Mouse (Mus musculus): ENCODE data around the gene Aggf1. TPM values are rescaled to one million over a fixed set of nuclear protein-coding genes. Genes with fewer than 3 reads are reported as not detected.

Aggf1 gene
- polyA plus RNA-seq, 1 experiment from 2014 or later: 30.2 TPM

- H3K4me2 ChIP-seq (ENCODE audit: low read depth, low read length): no peak overlapping the region
- no peaks in the 10 kb centered on the region for H3K27me3 ChIP-seq (replicated peaks; ENCODE audit: control insufficient read depth, insufficient read depth, low read length)
- peaks cover 15% of the 10 kb centered on the region for H3K36me3 ChIP-seq (ENCODE audit: control insufficient read depth, insufficient read depth, low read length)
- DNase-seq (ENCODE audit: low spot score): no peak
- H3K9me3 ChIP-seq (ENCODE audit: control insufficient read depth, low read length): no peaks in the 10 kb centered on the region
- H3K27ac ChIP-seq (replicated peaks; ENCODE audit: low read depth, low read length): no peak overlapping the region
- H3K4me3 ChIP-seq (ENCODE audit: low read depth, low read length): no peak overlapping the region
- no peak overlapping the region for H3K9ac ChIP-seq (ENCODE audit: low read depth, low read length)
- no peaks in the 10 kb centered on the region for H3K4me1 ChIP-seq (ENCODE audit: control insufficient read depth, insufficient read depth, low read length)
- no peak for ATAC-seq (ENCODE audit: low read depth)
- 67% methylated on average over 6 of the region's 6 CpGs for WGBS
These were observed 29.3 kb downstream of the Aggf1 start for GRCm38 (mm10) chr13:95345869-95346268.

DNA sequence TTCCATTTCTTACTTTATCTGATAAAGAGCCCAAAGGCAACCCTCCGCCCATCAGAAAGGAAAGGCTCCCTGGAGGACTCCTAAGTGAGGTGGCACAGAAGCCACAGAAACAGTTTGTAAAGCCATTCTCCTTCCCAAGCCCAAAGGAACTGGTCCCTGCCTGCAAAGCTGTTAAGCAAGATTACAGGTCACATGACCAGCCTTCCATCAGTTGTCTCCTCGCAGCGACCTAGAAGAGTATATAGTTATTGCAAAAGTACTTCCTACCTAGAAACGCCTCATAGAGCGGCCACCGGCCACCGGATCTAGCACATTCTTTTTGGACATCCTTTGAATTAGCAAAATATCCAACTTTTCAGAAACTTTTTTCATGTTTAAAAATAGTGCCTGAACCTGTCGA is 31.7 kb downstream of the Aggf1 start:
- H3K4me2 ChIP-seq (ENCODE audit: low read depth, low read length): no peak overlapping the region
- no peak for DNase-seq (ENCODE audit: low spot score)
- H3K27me3 ChIP-seq (replicated peaks; ENCODE audit: control insufficient read depth, insufficient read depth, low read length): no peaks in the 10 kb centered on the region
- no peak overlapping the region for H3K4me3 ChIP-seq (ENCODE audit: low read depth, low read length)
- H3K9ac ChIP-seq (ENCODE audit: low read depth, low read length): no peak overlapping the region
- H3K9me3 ChIP-seq (ENCODE audit: control insufficient read depth, low read length): no peaks in the 10 kb centered on the region
- 87% methylated on average over 8 of the region's 8 CpGs for WGBS
- no peak for ATAC-seq (ENCODE audit: low read depth)
- no peaks in the 10 kb centered on the region for H3K4me1 ChIP-seq (ENCODE audit: control insufficient read depth, insufficient read depth, low read length)
- peaks cover 22% of the 10 kb centered on the region for H3K36me3 ChIP-seq (ENCODE audit: control insufficient read depth, insufficient read depth, low read length)
- no peak overlapping the region for H3K27ac ChIP-seq (replicated peaks; ENCODE audit: low read depth, low read length)

GRCm38 (mm10) chr13:95336122-95336677 is 39.0 kb downstream of the Aggf1 start:
- Histone ChIP-seq H3K4me2 (ENCODE audit: low read depth, low read length) (no peak overlapping the region), H3K36me3 (ENCODE audit: control insufficient read depth, insufficient read depth, low read length) (peaks cover 55% of the 10 kb centered on the region), H3K27ac (replicated peaks; ENCODE audit: low read depth, low read length) (no peak overlapping the region), H3K4me3 (ENCODE audit: low read depth, low read length) (no peak overlapping the region), H3K9ac (ENCODE audit: low read depth, low read length) (no peak overlapping the region), H3K9me3 (ENCODE audit: control insufficient read depth, low read length) (peaks cover 5% of the 10 kb centered on the region; the same call in 1 of the 2 replicates), H3K27me3 (replicated peaks; ENCODE audit: control insufficient read depth, insufficient read depth, low read length) (no peaks in the 10 kb centered on the region), H3K4me1 (ENCODE audit: control insufficient read depth, insufficient read depth, low read length) (no peaks in the 10 kb centered on the region; the same call in 1 of the 2 replicates)
- DNase-seq (ENCODE audit: low spot score) (no peak), ATAC-seq (ENCODE audit: low read depth) (no peak)
- 63% methylated on average over 38 of the region's 40 CpGs for WGBS

- no peak for DNase-seq (ENCODE audit: low spot score)
- ATAC-seq (ENCODE audit: low read depth): no peak
- H3K4me1 ChIP-seq (ENCODE audit: control insufficient read depth, insufficient read depth, low read length): peaks cover 6% of the 10 kb centered on the region
- no peak overlapping the region for H3K27ac ChIP-seq (replicated peaks; ENCODE audit: low read depth, low read length)
- peaks cover 5% of the 10 kb centered on the region; the same call in 1 of the 2 replicates for H3K9me3 ChIP-seq (ENCODE audit: control insufficient read depth, low read length)
- no peak overlapping the region for H3K9ac ChIP-seq (ENCODE audit: low read depth, low read length)
- no peaks in the 10 kb centered on the region for H3K27me3 ChIP-seq (replicated peaks; ENCODE audit: control insufficient read depth, insufficient read depth, low read length)
- H3K36me3 ChIP-seq (ENCODE audit: control insufficient read depth, insufficient read depth, low read length): peaks cover 24% of the 10 kb centered on the region
- WGBS: 68% methylated on average over 11 of the region's 11 CpGs
- no peak overlapping the region for H3K4me3 ChIP-seq (ENCODE audit: low read depth, low read length)
- no peak overlapping the region for H3K4me2 ChIP-seq (ENCODE audit: low read depth, low read length)
These were observed 42.9 kb downstream of the Aggf1 start for GRCm38 (mm10) chr13:95332086-95332899.

- Histone ChIP-seq H3K9ac (ENCODE audit: low read depth, low read length) (no peak overlapping the region), H3K4me2 (ENCODE audit: low read depth, low read length) (no peak overlapping the region), H3K36me3 (ENCODE audit: control insufficient read depth, insufficient read depth, low read length) (peaks cover 8% of the 10 kb centered on the region; the same call in 1 of the 2 replicates), H3K27me3 (replicated peaks; ENCODE audit: control insufficient read depth, insufficient read depth, low read length) (no peaks in the 10 kb centered on the region), H3K4me3 (ENCODE audit: low read depth, low read length) (no peak overlapping the region), H3K4me1 (ENCODE audit: control insufficient read depth, insufficient read depth, low read length) (peaks cover 13% of the 10 kb centered on the region), H3K9me3 (ENCODE audit: control insufficient read depth, low read length) (peaks cover 5% of the 10 kb centered on the region; the same call in 1 of the 2 replicates), H3K27ac (replicated peaks; ENCODE audit: low read depth, low read length) (no peak overlapping the region)
- whole genome bisulfite sequencing: 59% methylated on average over 10 of the region's 11 CpGs
- DNase-seq (ENCODE audit: low spot score) (no peak), ATAC-seq (ENCODE audit: low read depth) (no peak)
These were observed 44.6 kb downstream of the Aggf1 start for GRCm38 (mm10) chr13:95330507-95330906.

GRCm38 (mm10) chr13:95328767-95329166 is 46.4 kb downstream of the Aggf1 start:
- 81% methylated on average over 11 of the region's 11 CpGs for WGBS
- DNase-seq (ENCODE audit: low spot score) (peak; percentile 31), ATAC-seq (ENCODE audit: low read depth) (no peak)

GRCm38 (mm10) chr13:95327345-95327741 is 47.8 kb downstream of the Aggf1 start:
- Histone ChIP-seq H3K4me3 (ENCODE audit: low read depth, low read length) (peak overlapping the region; percentile 89), H3K27ac (replicated peaks; ENCODE audit: low read depth, low read length) (peak overlapping the region; percentile 100), H3K9me3 (ENCODE audit: control insufficient read depth, low read length) (no peaks in the 10 kb centered on the region), H3K4me2 (ENCODE audit: low read depth, low read length) (peak overlapping the region; percentile 89), H3K27me3 (replicated peaks; ENCODE audit: control insufficient read depth, insufficient read depth, low read length) (no peaks in the 10 kb centered on the region), H3K4me1 (ENCODE audit: control insufficient read depth, insufficient read depth, low read length) (peaks cover 13% of the 10 kb centered on the region), H3K9ac (ENCODE audit: low read depth, low read length) (peak overlapping the region; percentile 100), H3K36me3 (ENCODE audit: control insufficient read depth, insufficient read depth, low read length) (no peaks in the 10 kb centered on the region; the same call in 1 of the 2 replicates)
- peak; percentile 78 for DNase-seq (ENCODE audit: low spot score)
- 3% methylated on average over 5 of the region's 5 CpGs for WGBS
- ATAC-seq (ENCODE audit: low read depth): 0 out of 2 replicates have a peak, but pooled peaks have one; percentile 5

More at GRCm38 (mm10) chr13:95328767-95329166, 46.4 kb downstream of the Aggf1 start:
- no peak overlapping the region for H3K4me3 ChIP-seq (ENCODE audit: low read depth, low read length)
- peaks cover 4% of the 10 kb centered on the region; the same call in 1 of the 2 replicates for H3K36me3 ChIP-seq (ENCODE audit: control insufficient read depth, insufficient read depth, low read length)
- no peak overlapping the region for H3K27ac ChIP-seq (replicated peaks; ENCODE audit: low read depth, low read length)
- H3K9me3 ChIP-seq (ENCODE audit: control insufficient read depth, low read length): peaks cover 5% of the 10 kb centered on the region; the same call in 1 of the 2 replicates
- H3K27me3 ChIP-seq (replicated peaks; ENCODE audit: control insufficient read depth, insufficient read depth, low read length): no peaks in the 10 kb centered on the region
- H3K4me1 ChIP-seq (ENCODE audit: control insufficient read depth, insufficient read depth, low read length): peaks cover 13% of the 10 kb centered on the region
- no peak overlapping the region for H3K4me2 ChIP-seq (ENCODE audit: low read depth, low read length)
- no peak overlapping the region for H3K9ac ChIP-seq (ENCODE audit: low read depth, low read length)

DNA sequence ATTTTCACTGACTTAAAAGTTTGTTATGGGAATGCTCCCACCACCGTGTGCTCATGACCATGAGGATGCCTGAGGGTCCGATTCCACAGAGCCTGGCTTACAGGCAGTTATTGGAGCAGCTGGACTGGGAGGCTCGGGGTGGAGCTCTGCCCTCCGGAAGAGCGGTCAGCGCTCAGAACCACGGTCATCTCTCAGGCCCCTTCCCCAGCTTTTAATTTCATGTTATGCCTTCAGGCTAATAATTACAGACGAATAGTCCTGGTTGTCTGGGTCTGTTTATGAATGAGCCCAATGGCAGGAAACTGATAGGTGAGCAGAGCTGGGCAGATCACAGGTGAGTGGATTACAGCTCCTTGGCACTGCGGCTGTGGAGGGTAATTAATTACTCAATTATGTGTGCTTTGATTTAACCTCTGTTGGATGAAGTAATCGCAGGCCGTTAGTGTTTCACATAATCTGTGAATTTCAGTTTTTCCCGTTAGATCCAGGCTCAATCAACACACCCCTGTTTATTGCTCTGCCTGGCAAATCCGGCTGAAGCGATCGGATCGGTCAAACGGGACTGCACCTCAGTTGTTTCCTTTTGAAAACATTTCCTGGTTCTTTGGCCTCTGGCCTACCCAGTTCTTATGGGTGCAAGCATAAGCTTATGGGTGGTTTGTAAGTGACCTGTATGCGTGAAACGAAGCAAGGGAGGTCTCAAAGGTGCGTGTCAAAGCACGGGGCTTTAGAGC is 48.4 kb downstream of the Aggf1 start:
- peak overlapping the region; percentile 89 for H3K4me3 ChIP-seq (ENCODE audit: low read depth, low read length)
- H3K4me1 ChIP-seq (ENCODE audit: control insufficient read depth, insufficient read depth, low read length): peaks cover 13% of the 10 kb centered on the region
- no peaks in the 10 kb centered on the region; the same call in 1 of the 2 replicates for H3K36me3 ChIP-seq (ENCODE audit: control insufficient read depth, insufficient read depth, low read length)
- no peaks in the 10 kb centered on the region for H3K27me3 ChIP-seq (replicated peaks; ENCODE audit: control insufficient read depth, insufficient read depth, low read length)
- 7% methylated on average over 21 of the region's 21 CpGs for WGBS
- H3K9me3 ChIP-seq (ENCODE audit: control insufficient read depth, low read length): no peaks in the 10 kb centered on the region
- ATAC-seq (ENCODE audit: low read depth) (peak; percentile 38; the same call in 1 of the 2 replicates), DNase-seq (ENCODE audit: low spot score) (peak; percentile 67)
- H3K9ac ChIP-seq (ENCODE audit: low read depth, low read length): peak overlapping the region; percentile 100
- H3K4me2 ChIP-seq (ENCODE audit: low read depth, low read length): peak overlapping the region; percentile 89
- peak overlapping the region; percentile 100 for H3K27ac ChIP-seq (replicated peaks; ENCODE audit: low read depth, low read length)
